Mouse (Mus musculus) adrenal gland, postnatal 25 days (tissue): ENCODE data around the gene Sfrp5. TPM values are rescaled to one million over a fixed set of nuclear protein-coding genes. Genes with fewer than 3 reads are reported as not detected.
A peak's percentile ranks its signal among the peaks of the same experiment; 100 is the strongest.

Experiments
- DNase-seq: peaks from one replicate; pipeline ENCODE4 v3.0.0; 2021; ENCODE audit warnings: mixed read lengths
- total RNA-seq: library from RNA; stranded (reverse); gene quantifications from 2 replicates; pipeline ENCODE4 v1.2.3, GENCODE M21; 2021

Sfrp5 gene
- total RNA-seq, 1 experiment from 2014 or later = 1.8 TPM

DNA sequence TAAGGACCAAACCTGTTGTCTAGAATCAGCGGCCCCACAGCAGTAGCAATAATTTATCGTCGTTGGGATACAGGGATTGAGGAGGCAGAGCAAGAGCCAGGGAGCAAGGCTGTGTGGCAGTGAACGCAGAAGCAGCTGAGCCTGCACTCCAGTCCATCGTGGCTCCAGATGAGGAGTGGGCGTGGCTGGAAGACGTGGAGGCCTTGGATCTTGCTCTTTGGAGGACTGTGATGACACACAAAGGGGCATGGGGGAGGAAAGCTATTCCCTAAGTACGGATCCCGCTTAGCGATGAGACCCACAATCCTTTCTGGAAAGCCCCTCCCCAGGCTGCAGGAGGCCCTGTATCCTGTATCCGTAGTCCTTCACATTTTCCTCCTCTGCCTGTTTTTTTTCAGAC is 4.0 kb downstream of the Sfrp5 start:
- peak; percentile 26 for DNase-seq

DNA sequence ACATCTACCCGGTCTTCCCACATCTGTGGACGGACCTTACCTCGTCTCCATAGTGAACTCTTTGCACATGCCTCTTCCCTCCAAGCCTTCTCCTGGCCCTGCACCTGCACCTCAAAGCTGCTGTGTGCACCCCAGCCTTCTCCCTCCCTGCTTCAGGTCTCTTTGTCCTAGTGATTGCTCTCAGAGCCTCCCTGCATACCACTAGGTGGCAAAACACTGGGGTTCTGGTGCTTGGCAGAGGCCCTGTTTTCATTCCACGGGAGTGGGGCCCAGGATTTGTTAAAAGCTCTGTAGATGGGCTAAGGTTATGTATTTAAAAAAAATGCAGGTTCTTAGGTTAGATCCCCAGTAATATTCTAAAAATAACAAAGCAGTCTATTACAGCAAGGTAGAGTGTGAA is 5.0 kb downstream of the Sfrp5 start:
- DNase-seq = no peak

DNA sequence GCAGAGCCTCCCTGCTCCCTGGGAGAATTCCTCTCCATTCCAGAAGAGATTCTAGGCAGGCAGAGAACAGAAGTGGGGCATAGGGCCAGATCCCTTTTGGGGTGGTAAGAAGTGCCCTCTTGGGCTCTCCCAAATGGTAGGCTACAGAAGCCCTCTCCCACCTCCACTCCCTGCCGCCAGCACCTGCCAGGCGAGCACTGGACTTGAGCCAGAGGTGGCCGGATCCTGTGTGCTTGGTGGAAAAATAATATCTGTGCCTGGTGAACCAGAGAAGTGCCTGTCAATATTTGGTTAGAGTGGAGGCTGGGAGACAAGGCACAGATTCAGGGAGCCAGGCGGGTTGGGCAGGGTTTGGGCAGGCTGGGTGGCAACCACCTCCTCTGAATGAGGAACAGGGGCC is 5.7 kb downstream of the Sfrp5 start:
- DNase-seq = no peak

DNA sequence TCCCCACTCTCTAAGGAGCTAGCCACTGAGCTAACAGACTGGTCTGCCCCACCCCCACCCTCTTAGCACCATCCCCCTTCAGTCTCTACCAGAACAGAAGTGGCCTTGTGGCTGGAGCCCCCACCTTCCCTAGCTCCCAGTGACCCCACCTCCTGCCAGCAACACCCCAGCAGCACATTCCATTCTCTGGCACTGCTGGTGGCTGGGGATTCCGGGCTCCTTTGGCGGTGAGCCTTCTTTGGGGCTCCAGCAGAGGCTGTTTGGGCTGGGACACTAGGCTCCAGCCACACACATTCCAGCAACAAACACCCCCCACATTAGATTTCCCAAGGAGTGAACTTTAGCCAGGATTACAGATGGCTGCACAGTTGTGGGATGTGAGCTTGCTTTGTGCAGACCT is 8.7 kb downstream of the Sfrp5 start:
- no peak for DNase-seq

DNA sequence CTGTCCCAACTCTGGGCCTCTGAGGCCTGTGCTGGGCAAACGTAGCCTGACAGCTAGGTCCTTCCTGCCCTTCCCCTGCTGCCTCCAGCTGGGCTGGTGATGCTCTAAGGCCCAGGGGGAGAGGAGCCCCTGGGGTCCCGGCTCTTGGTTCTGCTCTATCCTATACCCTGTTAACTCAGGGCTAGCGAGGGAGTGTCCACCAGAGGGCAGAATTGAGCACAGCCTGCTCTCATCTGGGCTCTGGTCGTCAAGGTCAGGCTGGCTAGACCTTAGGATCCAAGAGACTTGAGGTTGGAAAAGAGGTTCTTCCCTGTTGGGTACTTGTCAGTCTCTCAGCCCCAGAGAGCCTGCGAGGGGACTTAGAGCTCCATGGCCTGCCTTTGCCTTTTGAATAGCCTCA is 11.6 kb downstream of the Sfrp5 start:
- peak; percentile 54 for DNase-seq

DNA sequence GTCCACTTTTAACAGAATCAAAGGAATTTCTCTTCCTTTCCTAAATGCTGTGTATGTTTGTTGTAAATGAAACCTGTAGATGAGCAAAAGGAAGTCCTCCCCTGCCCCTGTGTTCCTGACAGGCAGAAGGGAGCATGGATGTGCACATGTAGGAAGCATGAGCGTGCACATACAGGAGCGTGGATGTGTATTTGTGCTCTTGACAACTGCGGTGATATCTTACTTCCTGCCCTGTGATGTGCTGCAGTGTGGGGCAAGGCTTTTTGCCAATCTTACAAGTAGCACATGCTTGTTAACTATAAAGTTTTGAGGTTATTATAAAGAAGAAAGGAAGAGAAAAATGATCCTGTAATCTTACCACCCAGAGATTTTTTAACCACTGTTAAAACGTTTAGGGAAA is 12.3 kb downstream of the Sfrp5 start:
- no peak for DNase-seq

DNA sequence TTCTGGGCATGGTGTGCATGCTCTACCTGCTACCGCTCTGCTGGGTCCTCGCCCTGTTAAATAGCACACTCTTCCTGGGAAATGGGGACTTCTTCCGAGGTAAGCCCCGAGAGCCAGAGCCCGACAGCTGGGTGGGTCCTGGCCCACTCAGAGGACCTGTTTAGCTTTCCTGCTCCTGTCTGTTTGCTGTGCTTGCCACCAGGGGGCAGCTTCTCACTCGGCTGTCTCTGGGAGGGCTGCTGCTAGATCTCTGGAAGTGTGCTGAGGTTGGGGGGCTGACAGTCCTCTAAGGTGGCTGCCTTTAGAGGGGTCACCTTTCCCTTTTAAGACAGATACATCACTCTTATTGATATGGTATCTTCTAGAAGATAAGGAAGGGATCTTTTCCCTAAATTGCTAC is 19.4 kb downstream of the Sfrp5 start:
- DNase-seq = no peak

DNA sequence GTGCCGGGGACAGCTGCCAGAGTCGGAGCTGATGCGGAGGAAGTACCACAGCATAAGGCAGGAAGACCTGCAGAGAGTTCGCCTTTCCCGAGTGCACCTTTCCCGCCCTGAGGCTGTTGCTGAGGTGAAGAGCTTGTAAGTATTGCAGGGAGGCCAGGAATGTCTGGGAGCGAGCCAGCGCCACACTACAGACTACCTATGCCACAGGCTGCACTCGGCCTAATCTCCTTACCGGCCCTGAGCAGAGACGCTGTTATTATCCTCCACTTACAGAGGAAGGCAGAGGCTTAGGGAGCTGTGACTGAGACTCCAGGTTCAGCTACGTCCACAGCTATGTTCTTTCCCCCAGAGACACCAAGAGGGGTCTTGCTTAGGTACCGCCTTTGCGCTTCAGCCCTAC is 22.7 kb downstream of the Sfrp5 start:
- no peak for DNase-seq

DNA sequence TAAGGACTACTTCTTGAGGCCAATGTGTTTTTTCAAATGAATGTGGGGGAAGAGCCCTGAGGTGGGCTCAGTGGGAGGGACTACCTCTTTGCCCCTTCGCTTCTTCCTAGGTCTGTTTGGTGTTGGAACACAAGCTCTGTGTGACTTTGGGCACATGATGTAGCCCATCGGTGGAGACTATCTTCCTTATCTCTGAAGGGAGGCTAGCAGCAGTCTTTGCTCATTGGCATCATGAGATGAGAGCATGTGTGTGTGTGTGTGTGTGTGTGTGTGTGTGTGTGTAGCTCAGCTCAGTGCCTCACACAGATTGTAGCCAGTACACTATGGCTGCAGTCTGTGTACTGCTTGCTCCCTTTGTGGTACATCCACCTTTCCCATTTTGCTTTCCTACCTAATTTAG is 24.6 kb downstream of the Sfrp5 start:
- no peak for DNase-seq

DNA sequence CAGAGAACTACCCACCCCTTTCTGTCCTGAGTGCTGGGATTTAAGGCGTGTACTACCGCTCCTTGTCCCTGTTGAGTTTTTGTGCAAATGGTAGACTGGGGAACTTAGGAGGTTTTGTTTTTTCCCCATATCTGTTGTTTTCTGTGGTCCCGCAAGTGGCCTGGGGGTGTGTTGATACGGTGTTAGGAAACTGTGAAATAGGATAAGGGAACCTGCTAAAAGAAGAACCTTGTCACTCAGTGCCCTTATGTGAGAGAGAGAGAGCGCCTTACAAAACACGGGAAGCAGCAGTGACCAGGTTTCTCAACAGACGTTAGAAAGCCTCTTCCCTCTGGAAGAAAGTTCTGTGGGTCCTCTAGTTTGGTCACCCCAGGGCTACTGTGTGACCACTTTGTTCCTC is 25.2 kb downstream of the Sfrp5 start:
- no peak for DNase-seq

DNA sequence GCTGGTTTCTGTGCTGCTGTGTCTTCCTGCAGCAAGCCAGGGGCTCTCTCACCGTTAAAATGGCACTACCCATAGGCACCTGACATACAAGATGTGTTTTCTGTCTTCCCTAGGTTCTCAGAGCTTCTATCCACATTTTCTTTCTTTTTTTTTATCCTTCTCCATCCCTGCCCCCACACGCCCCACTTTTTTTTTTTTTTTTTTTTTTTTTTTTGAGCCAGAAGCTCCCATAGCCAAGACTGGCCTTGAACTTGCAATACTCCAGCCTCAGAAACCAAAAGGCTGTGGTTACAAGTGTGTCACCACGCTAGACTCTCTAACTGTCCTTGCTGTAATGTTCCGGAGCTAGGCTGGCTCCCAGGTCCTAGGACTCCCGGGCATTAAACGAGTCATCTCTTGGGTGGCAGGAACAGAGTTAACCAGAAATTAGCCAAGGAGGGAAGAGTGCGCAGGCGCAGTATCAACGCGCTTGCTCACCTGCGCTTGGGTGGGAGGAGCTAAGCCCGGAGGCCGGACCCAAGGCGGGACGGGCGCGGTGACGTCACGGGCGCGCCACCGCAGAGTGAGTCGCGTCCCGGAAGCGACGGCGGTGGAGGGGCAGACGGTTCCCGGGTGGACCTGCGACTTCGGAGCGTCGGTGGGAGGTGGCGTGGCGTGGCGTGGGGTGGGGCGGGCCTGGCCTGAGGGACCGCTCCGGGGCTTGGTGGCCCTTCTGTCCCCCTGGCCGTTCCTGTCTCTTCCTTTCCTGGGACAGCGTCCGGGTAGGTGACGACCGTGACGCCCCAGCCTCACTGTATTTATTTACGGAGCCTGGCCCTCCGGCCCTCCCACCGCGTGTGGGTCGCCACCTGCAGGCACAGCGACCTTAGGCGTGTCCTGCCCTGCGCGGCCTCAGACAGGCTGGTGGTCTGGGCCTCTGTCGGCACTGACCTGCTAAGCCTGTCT is 31.8 kb downstream of the Sfrp5 start:
- peak; percentile 94 for DNase-seq

DNA sequence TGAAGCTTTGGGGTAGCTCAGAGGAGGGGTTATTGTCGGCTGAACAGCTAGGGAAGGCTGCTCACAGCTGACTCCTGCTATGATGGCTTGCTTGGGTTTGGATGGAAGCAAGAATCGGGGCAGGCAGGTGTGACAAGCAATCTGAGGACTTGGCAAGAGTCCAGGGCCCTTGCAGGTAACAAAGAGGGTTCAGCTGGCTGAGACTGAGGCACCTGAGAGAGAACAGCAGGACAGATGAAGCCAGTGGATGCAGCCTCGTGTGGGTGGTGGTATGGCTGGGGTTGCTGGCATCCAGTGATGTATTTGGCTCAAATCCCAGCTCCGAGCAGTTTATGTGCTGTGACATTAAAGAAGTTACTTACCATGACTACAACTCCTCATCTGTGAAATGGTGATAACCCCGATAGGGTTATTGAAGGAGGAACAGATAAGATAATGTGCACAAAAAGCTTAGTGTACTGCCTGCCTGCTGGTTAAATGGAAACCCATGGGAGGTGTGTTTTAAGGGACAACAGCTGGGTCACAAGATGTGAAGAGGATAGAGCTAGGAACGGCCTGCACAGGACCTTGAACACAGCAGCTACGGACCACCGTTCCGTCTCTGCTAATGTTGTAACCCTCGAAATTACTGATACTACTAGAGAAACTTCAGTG is 32.6 kb downstream of the Sfrp5 start:
- DNase-seq = no peak

DNA sequence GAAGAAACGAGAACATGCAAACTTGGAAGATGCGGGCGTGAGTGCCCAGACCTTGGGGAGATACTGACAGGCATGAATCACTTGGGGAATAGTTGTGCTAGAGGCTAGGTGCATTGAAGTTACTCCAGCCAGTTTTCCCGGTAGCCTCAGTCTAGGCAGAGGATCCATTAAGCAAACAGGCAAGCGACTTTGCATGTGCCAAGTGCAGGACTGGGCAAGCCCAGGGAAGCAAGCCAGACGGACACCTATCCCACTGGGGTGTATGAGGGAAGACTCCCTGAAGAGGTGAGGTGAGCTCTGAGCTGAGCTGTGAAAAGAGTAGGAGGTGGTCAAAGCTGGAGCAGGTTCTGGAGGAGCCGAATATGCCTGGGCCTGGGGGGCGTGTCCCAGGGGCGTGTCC is 34.6 kb downstream of the Sfrp5 start:
- DNase-seq = no peak

DNA sequence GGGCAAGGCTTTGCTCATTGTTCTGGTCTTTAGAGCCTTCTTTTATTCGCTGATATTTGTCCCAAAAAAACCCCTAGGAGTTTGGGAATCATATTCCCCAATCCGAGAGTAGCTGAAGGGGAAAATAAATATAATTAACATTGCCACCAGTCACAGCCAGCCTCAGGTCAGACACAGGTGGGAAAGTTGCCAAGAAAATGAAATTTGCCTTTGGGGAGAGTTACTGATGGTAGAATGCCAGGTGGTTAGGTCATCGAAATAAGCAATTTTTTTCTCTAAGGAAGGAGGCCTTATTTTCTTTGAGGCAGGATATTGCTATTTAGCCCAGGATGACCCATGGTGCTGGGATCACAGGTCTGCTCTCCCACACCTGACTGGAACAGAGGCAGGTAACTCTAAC is 35.3 kb downstream of the Sfrp5 start:
- no peak for DNase-seq

DNA sequence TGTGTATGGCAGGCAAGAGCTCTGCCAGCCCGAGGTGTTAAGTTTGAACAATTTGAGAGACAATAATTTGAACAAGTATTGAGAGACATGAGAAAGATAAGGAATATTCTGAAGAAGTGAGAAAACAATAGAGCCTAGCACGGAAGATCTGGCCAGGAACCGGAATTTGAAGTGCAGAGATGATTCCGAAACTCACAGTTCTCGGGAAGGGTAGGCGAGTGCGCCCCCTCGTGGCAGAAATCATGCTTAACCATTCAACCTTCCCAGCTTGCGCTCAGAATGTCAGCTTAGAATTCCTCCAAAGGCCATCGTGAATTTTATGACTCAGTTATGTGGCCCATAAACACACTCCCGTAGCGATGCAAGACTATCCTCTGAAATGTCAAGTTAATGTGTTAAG is 35.9 kb downstream of the Sfrp5 start:
- peak; percentile 94 for DNase-seq

DNA sequence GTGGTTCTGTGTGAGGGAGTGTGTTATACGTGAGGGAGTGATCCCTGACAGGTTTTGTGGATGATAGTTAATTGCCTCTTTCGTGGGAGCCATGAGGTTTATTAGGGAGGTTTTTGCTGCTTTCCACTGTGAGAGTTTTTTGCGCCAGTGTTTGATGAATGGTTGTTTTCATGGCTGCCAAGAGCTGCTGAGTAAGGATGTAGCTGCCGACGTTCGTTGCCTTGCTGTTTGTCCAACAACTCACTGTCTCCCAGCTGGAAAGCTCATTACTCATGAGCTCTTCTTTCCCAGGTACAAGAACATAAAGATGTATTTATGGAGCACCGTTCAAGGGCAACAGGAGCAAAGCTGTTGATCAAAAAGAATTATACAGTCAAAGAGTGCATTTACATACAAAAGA is 37.9 kb downstream of the Sfrp5 start:
- no peak for DNase-seq

DNA sequence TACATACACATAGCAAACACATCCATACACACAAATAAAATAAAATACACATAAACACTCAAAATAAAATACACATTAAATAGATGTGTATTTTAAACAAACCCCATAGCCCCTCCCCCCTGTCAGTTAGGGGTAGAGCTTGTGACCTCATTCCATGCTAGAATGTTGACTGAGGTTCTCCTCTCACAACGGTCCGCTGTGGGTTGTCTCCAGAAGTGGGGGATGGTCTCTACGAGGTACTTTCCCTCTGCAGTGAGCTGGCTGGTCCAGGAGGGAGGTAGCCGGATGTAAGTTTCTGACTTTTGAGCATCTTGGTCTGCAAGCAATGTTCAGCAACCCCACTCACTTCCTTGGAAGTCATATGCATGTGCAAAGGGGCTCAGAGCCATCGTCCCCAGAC is 38.3 kb downstream of the Sfrp5 start, which contains the start of gene Zfyve27:
Zfyve27 (plus strand) TSS at position 188 of the 400 bp plus-strand sequence.
- DNase-seq = no peak

DNA sequence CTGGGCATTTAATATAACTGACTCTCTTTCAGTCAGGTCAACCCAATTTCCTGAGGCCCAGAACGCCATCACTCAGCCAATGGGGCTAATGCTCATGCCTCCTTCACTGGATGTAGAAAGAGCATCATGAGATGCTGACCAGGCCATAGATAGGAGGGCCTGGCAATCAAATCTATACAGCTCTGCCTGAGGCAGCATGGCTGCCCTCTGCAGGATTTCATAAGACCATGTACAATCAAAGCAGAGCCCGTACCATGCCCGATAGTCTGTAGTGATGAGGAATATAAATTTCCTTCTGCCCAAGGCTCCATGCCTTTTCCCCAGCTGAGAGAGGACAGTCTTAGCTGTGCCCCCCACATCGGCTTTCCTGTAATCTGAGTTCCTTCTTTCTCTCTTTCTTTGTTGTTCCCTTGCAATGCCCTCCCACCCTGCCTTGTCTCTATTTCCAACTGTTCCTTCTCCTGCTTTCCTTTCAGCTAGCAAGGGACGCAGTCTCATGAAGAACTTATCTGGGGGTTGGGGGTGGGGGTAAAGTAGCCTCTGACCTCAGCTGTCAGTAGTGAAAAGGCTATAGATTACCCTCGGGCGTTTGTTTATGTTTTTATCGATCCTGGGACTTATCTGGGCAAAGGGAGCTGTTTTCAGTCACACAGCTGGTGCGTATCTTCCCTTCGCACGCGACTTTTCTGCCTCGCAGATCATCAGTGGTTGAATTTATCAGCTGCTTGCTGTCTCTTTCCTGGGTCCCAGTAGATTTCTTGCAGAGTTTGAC is 43.6 kb downstream of the Sfrp5 start:
- DNase-seq = no peak

DNA sequence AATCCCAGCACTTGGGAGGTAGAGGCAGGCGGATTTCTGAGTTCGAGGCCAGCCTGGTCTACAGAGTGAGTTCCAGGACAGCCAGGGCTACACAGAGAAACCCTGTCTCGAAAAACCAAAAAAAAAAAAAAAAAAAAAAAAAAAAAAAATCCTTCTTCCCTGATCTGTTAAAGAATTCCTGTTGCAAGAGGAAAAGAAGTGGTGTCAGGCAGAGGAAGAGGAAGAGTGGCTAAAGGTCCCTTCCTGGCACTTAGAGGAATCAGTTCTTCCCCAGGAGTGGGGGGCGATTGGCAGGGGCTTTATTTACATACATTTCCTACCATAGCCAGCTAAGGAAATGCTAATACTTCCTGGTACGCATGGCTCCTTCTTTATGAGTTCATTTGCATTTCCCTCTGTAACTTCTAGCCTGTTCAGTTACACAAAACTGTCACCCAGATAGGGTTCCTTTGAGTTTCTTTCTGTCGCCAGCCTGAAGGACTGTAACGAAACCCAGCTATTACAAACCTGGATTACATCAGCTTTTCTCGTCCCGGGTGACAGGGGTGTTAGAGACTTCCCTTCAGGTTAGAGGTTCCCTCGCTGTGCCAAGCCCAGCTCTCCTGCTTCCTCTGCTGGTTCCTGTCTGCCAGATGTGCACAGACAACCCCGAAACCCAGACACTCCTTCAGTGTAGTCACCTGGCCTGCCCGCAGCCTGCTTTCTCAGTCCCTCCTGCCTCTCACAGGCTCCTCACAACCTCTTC is 44.4 kb downstream of the Sfrp5 start:
- no peak for DNase-seq

DNA sequence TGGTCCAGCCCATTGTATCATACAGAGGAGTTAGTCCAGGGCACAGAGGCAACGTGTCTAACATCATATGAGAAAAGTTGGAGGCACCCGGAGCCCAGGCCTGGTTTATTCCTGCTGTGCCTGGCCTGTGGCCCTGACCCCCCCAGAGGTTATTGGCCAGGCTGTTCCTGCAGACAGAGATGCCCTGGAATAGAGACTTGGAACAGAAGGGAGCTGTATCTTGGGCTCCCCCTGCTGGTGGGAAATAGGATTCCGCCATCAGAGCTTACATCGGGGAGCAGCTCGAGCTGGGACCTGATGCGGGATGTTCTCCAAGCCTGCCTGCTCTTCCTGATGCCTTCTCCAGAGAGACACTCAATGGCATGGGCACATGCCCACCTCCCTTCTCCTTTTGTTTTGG is 50.1 kb downstream of the Sfrp5 start:
- DNase-seq = peak; percentile 82

DNA sequence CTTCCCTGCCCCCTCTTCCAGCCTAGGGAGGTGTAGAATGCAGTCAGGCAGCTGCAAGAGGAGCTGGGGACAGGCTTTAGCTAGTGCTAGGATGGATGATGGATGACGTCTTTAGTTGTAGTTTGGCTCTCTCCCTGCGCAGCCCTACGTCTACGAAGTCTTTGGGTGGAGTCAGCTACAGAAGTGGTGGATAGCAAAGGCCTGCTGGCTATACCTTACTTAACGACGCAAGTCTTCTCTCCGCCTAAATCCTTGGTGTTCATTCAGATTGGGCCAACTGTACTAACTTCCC is 53.5 kb downstream of the Sfrp5 start:
- DNase-seq = no peak
